Mouse (Mus musculus) hindbrain, embryonic 12.5 days (tissue): Measurements from ENCODE around the gene Herc3. TPM values are rescaled to one million over a fixed set of nuclear protein-coding genes. Genes with fewer than 3 reads are reported as not detected.
"Not testable (repeated sequence)": the region's sequence is repeated elsewhere in the genome, so short reads cannot be mapped to it uniquely, and the experiment has no call there.

Source experiments
- ATAC-seq: fragments of 200-750 bp; cut with Nextera tagmentation; 2 replicates; pipeline ENCODE4 v1.8.0; 2017; ENCODE audit warnings: moderate TSS enrichment; ENCODE audit not compliant: low FRiP score
- H3K27ac ChIP-seq: fragments of 300-500 bp; sonication (generic); 2 replicates; pipeline ENCODE4 v1.5.1; 2016; ENCODE audit warnings: mild to moderate bottlenecking
- H3K27me3 ChIP-seq: fragments of 300-500 bp; sonication (generic); 2 replicates; pipeline ENCODE4 v1.6.1; 2016; ENCODE audit warnings: mild to moderate bottlenecking
- H3K36me3 ChIP-seq: fragments of 300-500 bp; sonication (generic); 2 replicates; pipeline ENCODE4 v1.6.1; 2016; ENCODE audit warnings: mild to moderate bottlenecking
- H3K4me1 ChIP-seq: fragments of 300-500 bp; sonication (generic); 2 replicates; pipeline ENCODE4 v1.6.1; 2016
- H3K4me2 ChIP-seq: fragments of 300-500 bp; sonication (generic); replicated peaks from 2 replicates; pipeline ENCODE4 v1.6.1; 2016; ENCODE audit warnings: mild to moderate bottlenecking
- H3K4me3 ChIP-seq: fragments of 300-500 bp; sonication (generic); 2 replicates; pipeline ENCODE4 v1.5.1; 2016; ENCODE audit warnings: mild to moderate bottlenecking
- H3K9ac ChIP-seq: fragments of 300-500 bp; sonication (generic); 2 replicates; pipeline ENCODE4 v1.6.1; 2016; ENCODE audit warnings: mild to moderate bottlenecking, moderate library complexity
- H3K9me3 ChIP-seq: fragments of 300-500 bp; sonication (generic); replicated peaks from 2 replicates; pipeline ENCODE4 v1.6.1; 2016; ENCODE audit warnings: mild to moderate bottlenecking
- WGBS: fragments of 180-500 bp; shearing (Covaris S2); methylation state at CpG from one replicate; pipeline ENCODE4 v1.1.7; 2016; 5-methylcytosine and 5-hydroxymethylcytosine counted together
- polyA plus RNA-seq: library from polyadenylated mRNA; unstranded; fragments of >200 nt; fragmentation: Nextera tagmentation; extraction: Ambion mirVana; gene quantifications from 2 replicates; pipeline ENCODE4 v1.2.1, GENCODE M21; 2016

The Herc3 gene
- polyA plus RNA-seq: 17.6 and 18.3 TPM in 2 replicates

DNA sequence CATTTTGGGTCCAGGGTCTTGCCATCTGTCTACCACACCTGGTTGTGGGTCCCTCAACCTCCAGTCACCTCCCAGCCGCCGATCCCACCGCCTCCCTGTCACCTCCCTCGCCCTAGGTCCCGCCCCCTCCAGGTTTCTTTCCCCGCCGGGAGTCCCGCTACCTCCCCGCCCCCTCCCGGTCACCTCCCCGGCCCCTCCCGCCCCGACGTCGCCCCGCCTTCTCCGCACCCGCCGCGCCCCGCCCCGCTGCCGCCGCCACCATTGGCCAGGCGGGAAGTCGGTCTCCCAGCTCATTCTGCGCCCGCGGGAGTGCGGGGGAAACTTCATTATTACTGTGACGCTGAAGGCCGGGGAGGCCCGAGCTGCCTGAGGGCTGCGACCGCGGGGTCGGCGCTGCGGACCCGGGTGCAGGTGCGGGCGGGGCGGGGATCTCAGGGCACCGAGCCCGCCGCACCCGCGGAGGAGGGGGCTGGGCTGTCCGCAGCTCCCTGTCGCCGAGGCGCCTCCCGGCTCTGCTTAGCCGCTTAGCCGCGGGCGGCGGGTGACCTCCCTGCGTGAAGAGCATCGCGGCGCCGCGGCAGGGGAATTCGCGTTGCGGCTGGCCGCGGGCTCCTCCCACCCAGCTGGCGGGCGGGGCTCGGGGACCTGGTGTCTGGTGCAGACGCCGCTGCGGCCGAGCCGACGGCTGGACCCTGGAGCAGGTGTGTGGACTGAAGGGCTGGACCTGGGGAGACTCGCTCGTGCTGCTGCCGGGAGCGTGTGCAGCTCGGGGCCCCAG lies at the start of gene Herc3:
Gene Herc3, plus strand, starts transcription at position 234 of the 778 bp plus-strand sequence.
- peak; percentile 91 for ATAC-seq
- Histone ChIP-seq H3K27ac (peak within 1 kb of the TSS; percentile 90), H3K4me1 (no peaks in the 10 kb centered on the region), H3K4me3 (peak within 1 kb of the TSS; percentile 87), H3K9me3 (no peaks in the 10 kb centered on the region), H3K4me2 (peak within 1 kb of the TSS; percentile 76), H3K36me3 (no peaks in the 10 kb centered on the region), H3K27me3 (no peaks in the 10 kb centered on the region), H3K9ac (peak within 1 kb of the TSS; percentile 76)
- under 1% methylated on average over 77 of the region's 83 CpGs for WGBS

DNA sequence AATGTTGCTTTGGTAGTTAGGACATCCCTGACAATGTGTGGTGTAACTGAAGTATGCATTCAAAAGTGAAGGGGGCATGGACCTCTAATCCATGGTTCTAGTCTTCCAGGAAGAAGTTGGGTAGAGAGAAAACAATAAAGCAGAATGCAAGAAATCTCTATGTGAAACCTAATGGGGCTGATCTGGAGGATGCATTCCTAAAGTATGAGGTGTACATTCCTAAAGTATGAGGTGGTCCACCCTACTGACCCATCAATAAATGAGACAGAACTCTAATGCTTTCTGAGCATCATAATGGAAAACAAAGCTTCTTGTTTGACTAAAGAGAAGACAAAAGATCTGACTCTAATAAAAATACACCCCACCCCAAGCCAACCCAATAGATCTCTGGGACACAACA lies 29.9 kb upstream of the Herc3 start:
- Histone ChIP-seq H3K9ac (no peak overlapping the region), H3K4me1 (no peaks in the 10 kb centered on the region), H3K4me3 (no peak overlapping the region), H3K9me3 (no peaks in the 10 kb centered on the region), H3K27me3 (no peaks in the 10 kb centered on the region), H3K36me3 (no peaks in the 10 kb centered on the region), H3K27ac (no peak overlapping the region), H3K4me2 (no peak overlapping the region)
- no peak for ATAC-seq

DNA sequence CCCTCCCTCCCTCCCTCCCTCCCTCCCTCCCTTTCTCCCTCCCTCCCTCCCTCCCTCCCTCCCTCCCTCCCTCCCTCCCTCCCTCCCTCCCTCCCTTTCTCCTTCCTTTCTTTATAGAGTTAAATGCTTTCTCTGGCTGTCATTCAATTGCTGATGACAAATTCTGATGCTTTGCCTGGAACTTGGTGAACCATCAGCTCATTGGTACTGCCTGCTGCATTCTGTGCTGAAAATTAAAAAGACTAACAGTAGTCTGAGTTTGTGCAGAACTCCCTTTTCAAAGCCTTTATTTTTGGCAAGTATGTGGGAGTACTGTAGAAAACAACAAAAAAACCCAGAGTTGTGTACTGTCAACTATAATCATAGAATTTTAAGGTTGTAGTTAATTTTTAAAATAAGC lies 16.9 kb upstream of the Herc3 start:
- H3K4me2 ChIP-seq: no peak overlapping the region
- no peak overlapping the region for H3K27ac ChIP-seq
- H3K27me3 ChIP-seq: no peaks in the 10 kb centered on the region
- no peaks in the 10 kb centered on the region for H3K36me3 ChIP-seq
- H3K9ac ChIP-seq: no peak overlapping the region
- no peak for ATAC-seq
- H3K4me1 ChIP-seq: no peaks in the 10 kb centered on the region
- H3K4me3 ChIP-seq: no peak overlapping the region
- no peaks in the 10 kb centered on the region for H3K9me3 ChIP-seq

DNA sequence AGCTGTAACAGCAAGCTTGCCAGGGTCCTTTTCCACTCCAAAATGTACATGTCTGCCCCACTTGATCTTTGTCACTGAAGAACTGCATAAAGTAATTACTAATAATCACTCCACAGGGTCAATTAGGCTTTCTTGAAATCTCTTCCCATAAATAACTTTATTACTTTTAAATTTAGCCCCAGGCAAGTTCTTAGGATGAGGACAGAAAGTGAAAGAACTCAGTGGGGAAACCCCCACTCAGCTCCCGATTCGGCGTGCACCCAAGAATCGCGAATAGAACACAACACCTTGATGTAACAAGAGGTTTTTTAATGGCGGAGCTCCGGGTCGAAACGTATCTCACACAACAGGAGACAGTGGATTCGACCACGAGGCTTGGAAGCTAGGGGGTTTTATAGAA lies 14.2 kb upstream of the Herc3 start:
- not testable (repeated sequence) for H3K9me3 ChIP-seq, H3K4me3 ChIP-seq, H3K36me3 ChIP-seq, H3K27ac ChIP-seq, H3K9ac ChIP-seq, H3K4me2 ChIP-seq, H3K4me1 ChIP-seq, ATAC-seq, H3K27me3 ChIP-seq
- 96% methylated on average over 6 of the region's 11 CpGs for WGBS

DNA sequence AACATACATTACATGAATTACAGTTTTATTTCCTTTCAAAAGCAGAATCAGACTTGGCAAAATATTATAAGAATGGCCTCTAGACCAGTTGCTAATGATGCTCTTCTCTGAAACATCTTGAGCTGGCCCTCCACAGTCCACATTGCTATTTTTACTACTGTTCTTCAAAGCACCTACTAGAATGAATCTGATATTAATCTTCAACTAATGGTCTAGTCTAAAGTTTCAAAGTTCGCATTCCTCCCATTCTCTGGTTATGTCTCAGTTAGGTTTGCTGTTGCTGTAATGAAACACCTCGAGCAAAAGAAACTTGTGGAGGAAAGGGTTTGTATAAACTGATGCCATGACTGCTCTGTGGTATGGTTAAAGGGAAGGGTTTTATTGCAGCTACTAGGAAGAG lies 5.6 kb upstream of the Herc3 start:
- Histone ChIP-seq H3K4me2 (no peak overlapping the region), H3K4me1 (no peaks in the 10 kb centered on the region), H3K9ac (no peak overlapping the region), H3K27ac (no peak overlapping the region), H3K36me3 (no peaks in the 10 kb centered on the region), H3K4me3 (no peak overlapping the region), H3K9me3 (no peaks in the 10 kb centered on the region), H3K27me3 (no peaks in the 10 kb centered on the region)
- WGBS: 90% methylated on average over 2 of the region's 2 CpGs
- no peak for ATAC-seq

DNA sequence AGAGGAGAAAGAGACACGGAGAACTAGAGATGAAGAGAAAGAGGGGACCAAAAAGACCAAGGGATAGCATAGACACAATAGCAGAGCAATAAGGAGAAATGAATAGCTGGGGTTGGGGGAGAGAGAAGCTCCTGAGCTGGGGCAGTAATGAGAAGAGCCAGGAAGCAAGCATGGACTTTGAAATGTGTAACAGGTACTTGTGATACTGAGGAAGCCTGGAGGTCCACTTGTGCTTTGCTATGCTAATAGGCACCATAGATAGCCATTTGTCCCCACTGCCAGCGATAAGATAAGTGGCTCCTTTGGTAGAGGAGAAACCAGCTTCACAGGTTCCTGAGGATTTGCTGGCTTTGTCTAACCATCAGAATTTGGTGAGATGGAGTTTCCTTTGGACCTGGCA lies 5.2 kb upstream of the Herc3 start:
- Histone ChIP-seq H3K36me3 (no peaks in the 10 kb centered on the region), H3K27me3 (no peaks in the 10 kb centered on the region), H3K27ac (no peak overlapping the region), H3K4me2 (no peak overlapping the region), H3K9ac (no peak overlapping the region), H3K4me1 (no peaks in the 10 kb centered on the region), H3K4me3 (no peak overlapping the region), H3K9me3 (no peaks in the 10 kb centered on the region)
- no peak for ATAC-seq
- WGBS: 80% methylated on average over 2 of the region's 2 CpGs

DNA sequence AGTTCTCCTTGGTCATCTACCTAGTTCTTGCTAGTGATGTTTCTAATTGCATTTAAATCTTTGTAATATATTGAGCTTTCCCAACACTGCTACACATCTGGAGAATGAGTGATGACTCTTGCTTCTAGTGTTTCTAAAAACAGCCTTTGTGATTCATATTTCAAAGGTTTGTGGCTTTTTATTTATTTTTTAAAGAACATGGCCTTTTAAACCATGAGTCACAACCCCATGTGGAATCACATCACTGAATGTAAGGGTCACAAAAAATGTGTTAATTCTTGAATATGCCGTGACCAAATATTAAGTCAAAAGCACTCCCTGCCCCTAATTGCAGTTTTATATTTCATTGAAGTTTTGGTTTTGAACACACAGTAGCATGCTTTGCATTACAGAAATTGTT lies 2.7 kb upstream of the Herc3 start:
- Histone ChIP-seq H3K9me3 (no peaks in the 10 kb centered on the region), H3K27ac (no peak overlapping the region), H3K4me3 (no peak overlapping the region), H3K9ac (no peak overlapping the region), H3K36me3 (no peaks in the 10 kb centered on the region), H3K4me2 (no peak overlapping the region), H3K27me3 (no peaks in the 10 kb centered on the region), H3K4me1 (no peaks in the 10 kb centered on the region)
- 80% methylated on average over 1 of the region's 1 CpGs for WGBS
- no peak for ATAC-seq

DNA sequence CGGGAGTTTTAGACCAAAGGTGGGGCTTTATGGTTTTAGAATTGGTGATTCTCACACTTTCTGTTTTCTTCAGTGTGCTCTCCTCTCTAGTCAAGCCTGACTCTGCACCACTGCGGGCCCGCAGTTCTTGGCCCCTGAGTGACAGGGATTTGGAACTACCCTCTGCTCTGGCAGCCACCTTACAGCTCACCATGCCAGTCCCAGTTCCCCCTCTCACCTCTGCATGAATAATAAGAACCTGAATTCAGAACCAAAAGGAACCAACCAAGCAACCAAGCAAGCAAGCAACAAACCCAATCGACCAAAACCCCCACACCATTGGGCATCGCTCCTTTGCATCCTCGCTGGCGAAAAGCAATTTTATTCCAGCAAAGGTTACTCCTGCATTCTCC lies 429 bp upstream of the Herc3 start:
- WGBS: 20% methylated on average over 7 of the region's 7 CpGs
- peak overlapping the region; percentile 76 for H3K9ac ChIP-seq
- no peaks in the 10 kb centered on the region for H3K27me3 ChIP-seq
- H3K4me1 ChIP-seq: no peaks in the 10 kb centered on the region
- no peaks in the 10 kb centered on the region for H3K9me3 ChIP-seq
- peak overlapping the region; percentile 90; the same call in 1 of the 2 replicates for H3K27ac ChIP-seq
- peak overlapping the region; percentile 76 for H3K4me2 ChIP-seq
- ATAC-seq: peak; percentile 33
- H3K36me3 ChIP-seq: no peaks in the 10 kb centered on the region
- H3K4me3 ChIP-seq: peak overlapping the region; percentile 87

DNA sequence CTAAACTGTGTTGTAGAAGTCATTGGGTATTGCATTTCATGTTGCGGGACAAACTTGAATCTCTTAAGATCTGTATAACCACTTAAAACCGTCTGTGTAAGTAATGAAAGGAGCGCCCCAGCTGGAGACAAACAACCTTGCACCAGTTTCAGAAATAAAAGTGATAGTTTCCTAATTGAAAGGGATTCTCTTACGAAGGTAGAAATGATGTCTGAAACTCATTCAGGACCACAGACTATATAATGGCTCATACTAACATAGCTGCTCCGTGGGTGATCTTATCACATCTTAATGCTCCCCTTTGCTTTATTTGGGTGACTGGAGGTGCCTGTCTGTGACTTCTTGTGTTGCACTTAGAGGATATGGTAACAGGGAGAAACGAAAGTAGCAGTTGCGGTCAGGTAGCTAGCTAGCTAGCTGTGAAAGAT lies 1.3 kb downstream of the Herc3 start:
- no peaks in the 10 kb centered on the region for H3K36me3 ChIP-seq
- peak overlapping the region; percentile 76 for H3K4me2 ChIP-seq
- no peaks in the 10 kb centered on the region for H3K9me3 ChIP-seq
- peak overlapping the region; percentile 87 for H3K4me3 ChIP-seq
- H3K9ac ChIP-seq: no peak overlapping the region
- H3K27ac ChIP-seq: no peak overlapping the region
- ATAC-seq: no peak
- H3K4me1 ChIP-seq: peaks cover under 1% of the 10 kb centered on the region; the same call in 1 of the 2 replicates
- H3K27me3 ChIP-seq: no peaks in the 10 kb centered on the region
- 40% methylated on average over 7 of the region's 7 CpGs for WGBS

DNA sequence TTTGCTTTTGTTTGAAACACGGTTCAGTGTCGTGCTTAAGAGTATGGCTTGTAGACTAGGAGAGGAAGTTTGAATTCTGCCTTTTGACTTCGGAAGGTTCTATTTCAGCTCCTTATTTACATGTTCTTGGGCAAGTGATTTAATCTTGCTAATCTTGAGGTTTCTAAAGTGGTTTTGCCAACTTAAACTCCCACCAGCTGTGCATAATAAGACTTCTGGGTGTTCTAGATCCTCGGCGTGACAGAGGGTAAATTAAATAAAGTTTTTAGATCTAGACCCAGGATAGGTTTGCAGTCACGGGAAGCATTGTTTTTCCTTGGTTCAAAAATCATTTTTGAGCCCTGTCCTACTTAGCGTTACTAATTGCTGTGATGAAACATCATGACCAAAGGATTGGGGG lies 3.2 kb downstream of the Herc3 start:
- H3K9me3 ChIP-seq: no peaks in the 10 kb centered on the region
- no peak overlapping the region for H3K4me2 ChIP-seq
- no peak for ATAC-seq
- no peak overlapping the region for H3K4me3 ChIP-seq
- H3K36me3 ChIP-seq: no peaks in the 10 kb centered on the region
- H3K27me3 ChIP-seq: no peaks in the 10 kb centered on the region
- H3K27ac ChIP-seq: no peak overlapping the region
- H3K4me1 ChIP-seq: peaks cover 7% of the 10 kb centered on the region; the same call in 1 of the 2 replicates
- no peak overlapping the region for H3K9ac ChIP-seq
- 90% methylated on average over 7 of the region's 7 CpGs for WGBS

DNA sequence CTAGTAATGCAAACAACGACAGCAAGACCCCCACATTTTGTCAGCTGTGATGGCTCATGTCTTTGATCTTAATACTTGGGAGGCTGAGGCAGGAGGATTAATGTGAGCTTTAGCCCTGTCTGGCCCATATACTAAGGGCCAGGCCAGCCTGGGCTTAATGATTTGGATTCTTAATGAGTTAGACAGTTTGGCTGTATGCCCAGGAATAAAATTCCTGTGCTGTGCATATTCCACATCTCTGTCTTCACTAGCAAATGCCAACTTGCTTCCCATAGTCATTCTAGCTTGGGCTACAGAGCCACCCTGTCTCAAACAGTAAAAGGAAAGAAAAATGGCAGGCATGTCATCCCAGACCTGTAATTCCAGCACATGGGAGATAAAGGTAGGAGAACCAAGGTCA lies 4.3 kb downstream of the Herc3 start:
- WGBS: 82% methylated on average over 1 of the region's 1 CpGs
- ATAC-seq: no peak
- H3K27me3 ChIP-seq: no peaks in the 10 kb centered on the region
- H3K4me3 ChIP-seq: no peak overlapping the region
- H3K4me1 ChIP-seq: peaks cover 7% of the 10 kb centered on the region; the same call in 1 of the 2 replicates
- no peak overlapping the region for H3K9ac ChIP-seq
- H3K36me3 ChIP-seq: no peaks in the 10 kb centered on the region
- H3K4me2 ChIP-seq: no peak overlapping the region
- no peak overlapping the region for H3K27ac ChIP-seq
- no peaks in the 10 kb centered on the region for H3K9me3 ChIP-seq

DNA sequence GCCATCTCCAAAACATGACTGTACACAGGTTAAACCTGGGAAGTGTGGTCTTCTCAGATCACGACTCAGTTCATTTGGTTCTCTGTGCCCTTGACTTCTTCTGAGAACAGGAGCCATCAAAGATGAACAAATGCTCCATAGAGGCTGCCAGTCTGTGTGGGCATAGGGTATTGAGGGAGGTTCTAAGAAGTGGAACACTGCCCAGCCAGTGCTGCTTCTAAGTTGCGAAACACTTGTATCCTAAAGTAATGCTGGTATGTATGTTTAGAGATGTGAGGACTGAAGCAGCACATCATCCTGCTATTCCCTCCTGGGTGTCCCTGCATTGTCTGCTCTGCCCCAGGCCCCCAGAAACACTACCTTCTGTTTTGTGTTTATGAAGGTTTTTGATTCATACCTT lies 5.2 kb downstream of the Herc3 start:
- Histone ChIP-seq H3K4me2 (no peak overlapping the region), H3K4me3 (no peak overlapping the region), H3K9ac (no peak overlapping the region), H3K9me3 (no peaks in the 10 kb centered on the region), H3K36me3 (no peaks in the 10 kb centered on the region), H3K27ac (no peak overlapping the region), H3K4me1 (peaks cover 7% of the 10 kb centered on the region; the same call in 1 of the 2 replicates), H3K27me3 (no peaks in the 10 kb centered on the region)
- WGBS: 88% methylated on average over 2 of the region's 2 CpGs
- no peak for ATAC-seq

DNA sequence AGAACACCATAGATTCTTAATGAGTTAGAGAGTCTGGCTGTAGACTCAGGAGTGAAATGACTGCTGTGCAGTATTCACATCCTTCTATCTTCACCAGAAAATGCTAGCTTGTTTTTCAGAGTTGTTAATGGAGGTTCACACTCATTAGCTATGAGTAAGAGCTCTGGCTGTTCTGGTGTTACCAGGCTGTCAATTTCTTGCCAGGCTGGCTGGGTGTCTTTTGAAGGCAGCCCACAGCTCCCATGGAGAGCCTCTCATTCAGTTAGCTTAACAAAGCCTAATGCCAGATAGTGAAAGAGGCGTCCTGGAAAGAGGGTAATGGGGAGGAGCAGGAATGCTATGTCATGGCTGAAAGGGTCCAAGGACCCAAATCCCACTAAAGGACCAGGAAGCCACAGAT lies 6.7 kb downstream of the Herc3 start:
- Histone ChIP-seq H3K9me3 (no peaks in the 10 kb centered on the region), H3K9ac (no peak overlapping the region), H3K27ac (peak overlapping the region; percentile 12; the same call in 1 of the 2 replicates), H3K4me1 (peaks cover 7% of the 10 kb centered on the region; the same call in 1 of the 2 replicates), H3K27me3 (no peaks in the 10 kb centered on the region), H3K4me2 (no peak overlapping the region), H3K4me3 (no peak overlapping the region), H3K36me3 (no peaks in the 10 kb centered on the region)
- WGBS: 9% methylated on average over 1 of the region's 1 CpGs
- peak; percentile 72 for ATAC-seq
